Mouse (Mus musculus): Measurements from ENCODE around the gene Myom3. TPM values are rescaled to one million over a fixed set of nuclear protein-coding genes. Genes with fewer than 3 reads are reported as not detected.

Myom3 gene
- total and polyA plus RNA-seq, 3 experiments, result not detected

GRCm38 (mm10) chr4:135821772-135822171, 62.3 kb downstream of the Myom3 start:
- TF ChIP-seq KAT2A (conservative IDR thresholded peaks at IDR 0.05; ENCODE audit: low read depth, low read length) (no peak), TAL1 (IDR thresholded peaks at IDR 0.05; ENCODE audit: low read length) (no peak), POLR2A (IDR thresholded peaks at IDR 0.05; ENCODE audit: control insufficient read depth in 1 of 2, insufficient read depth in 1 of 2, low read depth in 1 of 2, low read length in 2 of 2, poor library complexity in 1 of 2) (no peak)
- DNase-seq (ENCODE audit: low read depth, low spot score), result no peak
- no peak overlapping the region for H3K27ac ChIP-seq (ENCODE audit: control insufficient read depth, low read depth, low read length)
- H3K79me2 ChIP-seq (ENCODE audit: control insufficient read depth, insufficient read depth, low read length, poor library complexity), result no peaks in the 10 kb centered on the region
- no peak overlapping the region for H3K4me3 ChIP-seq (ENCODE audit: control insufficient read depth in 1 of 2, insufficient read depth in 1 of 2, low read depth in 2 of 2, low read length in 2 of 2)
- peaks cover 0 to 5% of the 10 kb centered on the region in 2 experiments; a peak in 2 of 4 replicates for H3K36me3 ChIP-seq (ENCODE audit: control insufficient read depth in 1 of 2, insufficient read depth in 2 of 2, low read length in 2 of 2)
- no peak overlapping the region for H3K9ac ChIP-seq (ENCODE audit: control insufficient read depth, low read depth, low read length, poor library complexity, severe bottlenecking)
- H3K9me3 ChIP-seq (replicated peaks; ENCODE audit: insufficient read depth, low read length), result no peaks in the 10 kb centered on the region
- peaks cover 0 to 11% of the 10 kb centered on the region in 2 experiments; a peak in 2 of 4 replicates for H3K4me1 ChIP-seq (ENCODE audit: control insufficient read depth in 1 of 2, insufficient read depth in 2 of 2, low read length in 2 of 2)
- no peaks in the 10 kb centered on the region for H3K27me3 ChIP-seq (ENCODE audit: control insufficient read depth in 1 of 2, insufficient read depth in 2 of 2, low read length in 2 of 2)

DNA sequence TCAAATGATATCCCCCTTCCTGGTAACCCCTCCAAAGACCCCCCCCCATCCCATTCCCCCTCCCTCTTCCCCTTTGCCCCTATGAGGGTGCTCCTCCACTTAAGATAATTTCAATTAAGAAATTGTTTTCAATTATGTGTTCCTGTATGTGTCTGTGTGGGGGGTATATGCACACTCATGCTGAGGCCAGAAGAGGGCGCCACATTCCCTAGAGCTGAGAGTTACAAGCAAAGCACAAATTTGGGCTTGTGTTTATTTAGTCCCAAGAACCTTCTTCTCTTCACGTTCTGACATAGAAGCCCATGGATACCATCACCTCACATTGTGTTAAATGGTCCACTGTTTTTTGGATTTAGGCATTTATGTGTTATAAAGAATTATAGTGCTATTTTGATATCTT, 63.8 kb downstream of the Myom3 start:
- Histone ChIP-seq H3K4me1 (ENCODE audit: control insufficient read depth in 1 of 2, insufficient read depth in 2 of 2, low read length in 2 of 2) (peaks cover 0 to 6% of the 10 kb centered on the region in 2 experiments; a peak in 1 of 4 replicates), H3K9me3 (replicated peaks; ENCODE audit: insufficient read depth, low read length) (no peaks in the 10 kb centered on the region), H3K27me3 (ENCODE audit: control insufficient read depth in 1 of 2, insufficient read depth in 2 of 2, low read length in 2 of 2) (no peaks in the 10 kb centered on the region), H3K27ac (ENCODE audit: control insufficient read depth, low read depth, low read length) (no peak overlapping the region), H3K79me2 (ENCODE audit: control insufficient read depth, insufficient read depth, low read length, poor library complexity) (no peaks in the 10 kb centered on the region), H3K9ac (ENCODE audit: control insufficient read depth, low read depth, low read length, poor library complexity, severe bottlenecking) (no peak overlapping the region), H3K36me3 (ENCODE audit: control insufficient read depth in 1 of 2, insufficient read depth in 2 of 2, low read length in 2 of 2) (no peaks in the 10 kb centered on the region), H3K4me3 (ENCODE audit: control insufficient read depth in 1 of 2, insufficient read depth in 1 of 2, low read depth in 2 of 2, low read length in 2 of 2) (no peak overlapping the region)
- TF ChIP-seq SMC3 (IDR thresholded peaks at IDR 0.05; ENCODE audit: low read depth, low read length), result peak; percentile 58
- TF ChIP-seq CTCF (IDR thresholded peaks at IDR 0.05 in 2 of 3, conservative IDR thresholded peaks at IDR 0.05 in 1 of 3; ENCODE audit: control insufficient read depth in 1 of 3, insufficient read depth in 1 of 3, low read depth in 2 of 3, low read length in 3 of 3, poor library complexity in 1 of 3, severe bottlenecking in 1 of 3), result peak; percentile 46 to 65 (median 62)
- peak; percentile 43; the same call in 1 of the 2 replicates for TF ChIP-seq ZC3H11A (IDR thresholded peaks at IDR 0.05; ENCODE audit: low read depth, low read length)
- TF ChIP-seq POLR2AphosphoS2 (IDR thresholded peaks at IDR 0.05; ENCODE audit: low read length), result no peak
- no peak for TF ChIP-seq SIN3A (IDR thresholded peaks at IDR 0.05; ENCODE audit: low read length)
- peak; percentile 47 for TF ChIP-seq RAD21 (IDR thresholded peaks at IDR 0.05; ENCODE audit: low read depth, low read length)
- peak; percentile 50 for DNase-seq (ENCODE audit: low read depth, low spot score)

- no peak overlapping the region for H3K4me3 ChIP-seq (ENCODE audit: control insufficient read depth in 1 of 2, insufficient read depth in 1 of 2, low read depth in 2 of 2, low read length in 2 of 2)
- no peak overlapping the region for H3K9ac ChIP-seq (ENCODE audit: control insufficient read depth, low read depth, low read length, poor library complexity, severe bottlenecking)
- TF ChIP-seq BHLHE40 (IDR thresholded peaks at IDR 0.05; ENCODE audit: borderline replicate concordance, low read depth, low read length) (no peak), CHD2 (IDR thresholded peaks at IDR 0.05; ENCODE audit: low read length) (no peak), USF2 (IDR thresholded peaks at IDR 0.05; ENCODE audit: borderline replicate concordance in 1 of 2, insufficient read depth in 1 of 2, low read depth in 1 of 2, low read length in 2 of 2) (no peak), MXI1 (IDR thresholded peaks at IDR 0.05; ENCODE audit: low read depth, low read length) (no peak), ETS1 (IDR thresholded peaks at IDR 0.05; ENCODE audit: low read depth, low read length) (no peak), MYC (IDR thresholded peaks at IDR 0.05; ENCODE audit: low read depth, low read length) (no peak), GATA1 (IDR thresholded peaks at IDR 0.05; ENCODE audit: low read depth, low read length) (no peak), CTCF (IDR thresholded peaks at IDR 0.05 in 2 of 3, conservative IDR thresholded peaks at IDR 0.05 in 1 of 3; ENCODE audit: control insufficient read depth in 1 of 3, insufficient read depth in 1 of 3, low read depth in 2 of 3, low read length in 3 of 3, poor library complexity in 1 of 3, severe bottlenecking in 1 of 3) (no peak), MYB (IDR thresholded peaks at IDR 0.05; ENCODE audit: low read depth, low read length) (no peak), USF1 (IDR thresholded peaks at IDR 0.05; ENCODE audit: low read depth, low read length) (no peak), JUND (IDR thresholded peaks at IDR 0.05; ENCODE audit: low read depth, low read length) (no peak)
- H3K9me3 ChIP-seq (replicated peaks; ENCODE audit: insufficient read depth, low read length), result no peaks in the 10 kb centered on the region
- H3K27ac ChIP-seq (ENCODE audit: control insufficient read depth, low read depth, low read length), result no peak overlapping the region
- DNase-seq (ENCODE audit: low read depth, low spot score), result no peak
- H3K27me3 ChIP-seq (ENCODE audit: control insufficient read depth in 1 of 2, insufficient read depth in 2 of 2, low read length in 2 of 2), result no peaks in the 10 kb centered on the region
- H3K79me2 ChIP-seq (ENCODE audit: control insufficient read depth, insufficient read depth, low read length, poor library complexity), result no peaks in the 10 kb centered on the region
- H3K4me1 ChIP-seq (ENCODE audit: control insufficient read depth in 1 of 2, insufficient read depth in 2 of 2, low read length in 2 of 2), result peaks cover 0 to 6% of the 10 kb centered on the region in 2 experiments; a peak in 1 of 4 replicates
- no peaks in the 10 kb centered on the region for H3K36me3 ChIP-seq (ENCODE audit: control insufficient read depth in 1 of 2, insufficient read depth in 2 of 2, low read length in 2 of 2)
Measured at GRCm38 (mm10) chr4:135824254-135824653, 64.7 kb downstream of the Myom3 start.
